In the genomic region with DNA sequence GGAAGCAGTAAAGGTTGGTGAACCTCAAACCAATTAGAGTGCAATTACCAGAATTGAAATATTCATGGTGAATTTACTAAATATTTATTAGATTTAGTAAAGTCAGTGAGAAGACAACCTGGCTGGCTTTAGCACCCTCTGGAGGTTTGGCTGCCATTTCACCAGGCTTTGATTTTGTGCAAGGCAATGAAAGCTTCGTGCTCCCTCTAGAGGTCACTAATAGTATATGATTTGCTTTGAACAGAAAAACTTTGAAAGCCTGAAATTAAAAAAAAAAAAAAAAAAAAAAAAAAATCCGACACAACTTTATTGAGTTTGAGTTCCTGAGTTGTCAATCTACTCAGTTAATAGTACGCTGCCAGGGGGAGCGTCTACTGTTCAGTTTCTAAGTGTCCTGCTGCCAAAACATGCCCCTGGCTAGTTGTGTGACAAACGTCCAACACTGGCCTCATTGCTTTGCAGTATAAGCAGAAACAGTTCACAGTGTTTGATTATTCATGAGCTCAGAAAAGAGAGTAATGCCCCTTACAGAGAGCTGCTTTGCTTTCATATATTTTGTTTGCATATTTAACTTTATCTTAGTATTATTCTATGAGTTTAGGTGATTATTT, we compare ENCODE assay signal across 8 mouse cellular contexts. TPM values are rescaled to one million over a fixed set of nuclear protein-coding genes. Genes with fewer than 3 reads are reported as not detected.
DNase-seq lines count a peak whose midpoint lies in the region; TF ChIP-seq lines count a peak whose summit lies in the region.
"Had no signal": no experiment of that assay in that cellular context is flagged by ENCODE, and none has a peak within 500 bp of the region (broad histone marks: within the 10 kb centered on the region; RNA-seq: fewer than 3 reads in every experiment).

No protein-coding gene starts in this region.

- no peak for TF ChIP-seq EP300 in MEL (IDR thresholded peaks at IDR 0.05; ENCODE audit: low read depth in 1 of 2, low read length in 2 of 2)

- peak; percentile 91 for TF ChIP-seq RAD21 in MEL (IDR thresholded peaks at IDR 0.05; ENCODE audit: low read depth, low read length)

- no peak overlapping the region for H3K27ac ChIP-seq in MEL (ENCODE audit: control insufficient read depth, low read depth, low read length)
- H3K27ac ChIP-seq: limb, embryonic 12.5 days had no signal

- H3K4me3 ChIP-seq in MEL (ENCODE audit: control insufficient read depth in 1 of 2, insufficient read depth in 1 of 2, low read depth in 2 of 2, low read length in 2 of 2): no peak overlapping the region
- H3K4me3 ChIP-seq: limb, embryonic 12.5 days had no signal

- H3K27me3 ChIP-seq in MEL (ENCODE audit: control insufficient read depth in 1 of 2, insufficient read depth in 2 of 2, low read length in 2 of 2): no peaks in the 10 kb centered on the region
- H3K27me3 ChIP-seq: limb, embryonic 12.5 days had no signal

- H3K36me3 ChIP-seq in MEL (ENCODE audit: control insufficient read depth in 1 of 2, insufficient read depth in 2 of 2, low read length in 2 of 2): no peaks in the 10 kb centered on the region

- H3K9ac ChIP-seq in MEL (ENCODE audit: control insufficient read depth, low read depth, low read length, poor library complexity, severe bottlenecking): no peak overlapping the region
- H3K9ac ChIP-seq: limb, embryonic 12.5 days had no signal

- TF ChIP-seq POLR2A in MEL (IDR thresholded peaks at IDR 0.05; ENCODE audit: control insufficient read depth in 1 of 2, insufficient read depth in 1 of 2, low read depth in 1 of 2, low read length in 2 of 2, poor library complexity in 1 of 2): no peak

- peak; percentile 83 for DNase-seq in MEL (ENCODE audit: low read depth, low spot score)
- DNase-seq in adrenal gland, postnatal 25 days: peak; percentile 43
- DNase-seq in embryo, embryonic 9.5 days (ENCODE audit: extremely low spot score): peak; percentile 54
- DNase-seq in heart, adult 8-10 months (ENCODE audit: low spot score): peak; percentile 71
- peak; percentile 74 to 77 for DNase-seq in kidney, postnatal 36 days
- peak; percentile 83 for DNase-seq in lung, postnatal 25 days (ENCODE audit: low spot score)
- DNase-seq in right cerebral cortex, adult 18-20 months: peak; percentile 53

- H3K4me1 ChIP-seq in MEL (ENCODE audit: control insufficient read depth in 1 of 2, insufficient read depth in 2 of 2, low read length in 2 of 2): no peaks in the 10 kb centered on the region

- no peaks in the 10 kb centered on the region for H3K79me2 ChIP-seq in MEL (ENCODE audit: control insufficient read depth, insufficient read depth, low read length, poor library complexity)

- no peaks in the 10 kb centered on the region for H3K9me3 ChIP-seq in MEL (replicated peaks; ENCODE audit: insufficient read depth, low read length)
- H3K9me3 ChIP-seq: limb, embryonic 12.5 days had no signal

- TF ChIP-seq CTCF in MEL (IDR thresholded peaks at IDR 0.05 in 2 of 3, conservative IDR thresholded peaks at IDR 0.05 in 1 of 3; ENCODE audit: control insufficient read depth in 1 of 3, insufficient read depth in 1 of 3, low read depth in 2 of 3, low read length in 3 of 3, poor library complexity in 1 of 3, severe bottlenecking in 1 of 3): peak; percentile 52 to 98 (median 62)

TF ChIP-seq in MEL, 35 proteins besides CTCF, POLR2A, EP300 and RAD21:
- TF ChIP-seq MAX (IDR thresholded peaks at IDR 0.05; ENCODE audit: low read length) (no peak), ZNF384 (IDR thresholded peaks at IDR 0.05; ENCODE audit: low read depth, low read length) (peak; percentile 97), TCF12 (IDR thresholded peaks at IDR 0.05; ENCODE audit: low read depth, low read length) (no peak), CHD2 (IDR thresholded peaks at IDR 0.05; ENCODE audit: low read length) (no peak), SMC3 (IDR thresholded peaks at IDR 0.05; ENCODE audit: low read depth, low read length) (peak; percentile 89), MYB (IDR thresholded peaks at IDR 0.05; ENCODE audit: low read depth, low read length) (no peak), ZC3H11A (IDR thresholded peaks at IDR 0.05; ENCODE audit: low read depth, low read length) (peak; percentile 90), USF1 (IDR thresholded peaks at IDR 0.05; ENCODE audit: low read depth, low read length) (no peak), JUND (IDR thresholded peaks at IDR 0.05; ENCODE audit: low read depth, low read length) (no peak), RCOR1 (IDR thresholded peaks at IDR 0.05; ENCODE audit: low read depth, low read length) (no peak), SIN3A (IDR thresholded peaks at IDR 0.05; ENCODE audit: low read length) (no peak), POLR2AphosphoS2 (IDR thresholded peaks at IDR 0.05; ENCODE audit: low read length) (no peak), ETS1 (IDR thresholded peaks at IDR 0.05; ENCODE audit: low read depth, low read length) (no peak), TBP (IDR thresholded peaks at IDR 0.05; ENCODE audit: low read depth, low read length) (no peak), NELFE (IDR thresholded peaks at IDR 0.05; ENCODE audit: low read depth, low read length) (no peak), ZMIZ1 (IDR thresholded peaks at IDR 0.05; ENCODE audit: low read depth, low read length) (no peak), MYC (IDR thresholded peaks at IDR 0.05; ENCODE audit: low read depth, low read length) (no peak), USF2 (IDR thresholded peaks at IDR 0.05; ENCODE audit: borderline replicate concordance in 1 of 2, insufficient read depth in 1 of 2, low read depth in 1 of 2, low read length in 2 of 2) (no peak), TAL1 (IDR thresholded peaks at IDR 0.05; ENCODE audit: low read length) (no peak), NRF1 (IDR thresholded peaks at IDR 0.05; ENCODE audit: insufficient read depth, low read depth, low read length, poor library complexity, severe bottlenecking) (no peak), ZKSCAN1 (IDR thresholded peaks at IDR 0.05; ENCODE audit: low read depth, low read length) (no peak), CHD1 (IDR thresholded peaks at IDR 0.05; ENCODE audit: low read depth, low read length) (no peak), E2F4 (IDR thresholded peaks at IDR 0.05; ENCODE audit: borderline replicate concordance, low read depth, low read length) (no peak), MAZ (IDR thresholded peaks at IDR 0.05; ENCODE audit: low read depth, low read length) (no peak), UBTF (IDR thresholded peaks at IDR 0.05; ENCODE audit: borderline replicate concordance, insufficient read depth, low read depth, low read length) (no peak), POLR2AphosphoS5 (IDR thresholded peaks at IDR 0.05; ENCODE audit: borderline replicate concordance, low read depth, low read length) (no peak), ELF1 (IDR thresholded peaks at IDR 0.05; ENCODE audit: low read depth, low read length) (0 out of 2 replicates have a peak, but pooled peaks have one; percentile 10), MEF2A (IDR thresholded peaks at IDR 0.05; ENCODE audit: extremely low read depth, insufficient replicate concordance, low read depth, low read length, poor library complexity, severe bottlenecking) (no peak), MAFK (IDR thresholded peaks at IDR 0.05; ENCODE audit: borderline replicate concordance, low read depth, low read length) (no peak)

RNA-seq across cellular contexts. Expression of a gene that starts 27.7 kb away (rescaled TPM):
- total RNA-seq in MEL (2012; rRNA removed): 6.7 and 7.3 TPM in 2 replicates
- polyA plus RNA-seq in MEL (2012; ENCODE audit: insufficient read depth in 1 of 2, insufficient read length in 2 of 2, low read depth in 1 of 2, low replicate concordance in 2 of 2, missing spikeins in 1 of 2): 1 to 10 TPM in 1 of 2 experiments, not detected in 1; 7.4 TPM
- 12.9 and 15.9 TPM in 2 replicates for total RNA-seq in adrenal gland, postnatal 25 days (2021)
- total RNA-seq in heart, adult 8-10 months (2022): 10 to 100 TPM; 28.7 to 30.4 (median 28.8) TPM

RNA-seq across cellular contexts. Expression of a gene that starts 28.5 kb away (rescaled TPM):
- total RNA-seq in MEL (2012; rRNA removed): 5.1 and 5.7 TPM in 2 replicates
- 1 to 10 TPM in 1 of 2 experiments, not detected in 1; 5.9 TPM for polyA plus RNA-seq in MEL (2012; ENCODE audit: insufficient read depth in 1 of 2, insufficient read length in 2 of 2, low read depth in 1 of 2, low replicate concordance in 2 of 2, missing spikeins in 1 of 2)
- total RNA-seq in adrenal gland, postnatal 25 days (2021): 9.9 and 16.1 TPM in 2 replicates
- 10 to 100 TPM; 10.8 to 12.8 (median 11.6) TPM for total RNA-seq in heart, adult 8-10 months (2022)

RNA-seq across cellular contexts. Expression of a gene that starts 54.4 kb away (rescaled TPM):
- total RNA-seq in MEL (2012; rRNA removed): not detected in 2 replicates
- not detected for polyA plus RNA-seq in MEL (2012; ENCODE audit: insufficient read depth in 1 of 2, insufficient read length in 2 of 2, low read depth in 1 of 2, low replicate concordance in 2 of 2, missing spikeins in 1 of 2)
- not detected in 2 replicates for total RNA-seq in adrenal gland, postnatal 25 days (2021)
- not detected for total RNA-seq in heart, adult 8-10 months (2022)
